In the genomic region with DNA sequence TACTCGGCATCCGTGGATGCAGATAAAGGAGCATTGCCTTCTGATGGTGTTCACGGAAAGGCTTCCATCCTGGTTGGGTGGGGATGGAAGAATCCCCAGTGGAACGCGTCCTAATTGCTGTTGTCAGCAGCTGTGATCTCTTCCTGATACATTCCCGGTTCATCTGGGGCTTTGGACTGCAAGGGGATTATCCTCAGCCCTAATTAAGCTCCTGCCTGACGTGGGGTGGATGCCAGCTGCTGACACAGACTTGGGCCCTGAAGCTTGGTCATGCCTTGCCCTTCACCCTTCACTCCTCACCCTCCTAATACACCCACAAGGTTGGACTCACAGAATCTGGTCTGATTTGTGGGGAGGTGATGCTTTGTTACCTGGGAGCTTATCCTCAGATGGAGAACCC, we compare ENCODE assay signal across 24 mouse cellular contexts.
DNase-seq lines count a peak whose midpoint lies in the region; ATAC-seq and TF ChIP-seq lines count a peak whose summit lies in the region.
"Had no signal": no experiment of that assay in that cellular context is flagged by ENCODE, and none has a peak within 500 bp of the region (broad histone marks: within the 10 kb centered on the region; RNA-seq: fewer than 3 reads in every experiment).

No protein-coding gene starts in this region.

- DNase-seq in embryonic facial prominence, embryonic 14.5 days (ENCODE audit: low spot score), result peak; percentile 42
- no peak for DNase-seq in embryonic facial prominence, embryonic 10.5 days (ENCODE audit: low spot score)
- DNase-seq in kidney, adult 9 months, result peak; percentile 80
- DNase-seq in brain, embryonic 14.5 days (ENCODE audit: low read depth), result peak; percentile 38
- DNase-seq in retina, postnatal 1 day, result peak; percentile 88
- DNase-seq in thymus, postnatal 0 days (ENCODE audit: low spot score), result no peak
- DNase-seq: adrenal gland, postnatal 25 days; cerebellum, adult 9-11 months; gastrocnemius, postnatal 36 days; heart, adult 2 months; heart, postnatal 14 days; layer of hippocampus, adult 9-11 months; right cerebral cortex, postnatal 4 days; thymus, postnatal 36 days had no signal

- H3K4me1 ChIP-seq in embryonic facial prominence, embryonic 14.5 days (ENCODE audit: control insufficient read depth, insufficient read depth, low read length), result peaks cover 7% of the 10 kb centered on the region
- H3K4me1 ChIP-seq in embryonic facial prominence, embryonic 10.5 days, result no peaks in the 10 kb centered on the region
- H3K4me1 ChIP-seq in kidney, embryonic 15.5 days, result 0 out of 2 replicates have a peak, but pooled peaks cover 6% of the 10 kb centered on the region
- H3K4me1 ChIP-seq: forebrain, embryonic 12.5 days; heart, embryonic 13.5 days; hindbrain, embryonic 13.5 days had no signal

- no peaks in the 10 kb centered on the region for H3K9me3 ChIP-seq in embryonic facial prominence, embryonic 14.5 days (ENCODE audit: control insufficient read depth, low read length)
- H3K9me3 ChIP-seq in embryonic facial prominence, embryonic 10.5 days, result no peaks in the 10 kb centered on the region
- no peaks in the 10 kb centered on the region for H3K9me3 ChIP-seq in kidney, embryonic 15.5 days (replicated peaks)
- H3K9me3 ChIP-seq: forebrain, embryonic 12.5 days; heart, embryonic 13.5 days; hindbrain, embryonic 13.5 days; limb, embryonic 15.5 days; lung, embryonic 15.5 days had no signal

- peak; percentile 33; the same call in 1 of the 2 replicates for ATAC-seq in embryonic facial prominence, embryonic 14.5 days (ENCODE audit: low read depth)
- ATAC-seq in kidney, embryonic 15.5 days (replicated peaks; ENCODE audit: low FRiP score), result no peak
- ATAC-seq: inflammation-experienced regulatory T-cells, adult 6 months had no signal

- no peaks in the 10 kb centered on the region for H3K36me3 ChIP-seq in embryonic facial prominence, embryonic 14.5 days (ENCODE audit: control insufficient read depth, insufficient read depth, low read length)
- H3K36me3 ChIP-seq in embryonic facial prominence, embryonic 10.5 days (replicated peaks), result no peaks in the 10 kb centered on the region
- no peaks in the 10 kb centered on the region for H3K36me3 ChIP-seq in kidney, embryonic 15.5 days
- H3K36me3 ChIP-seq: forebrain, embryonic 12.5 days; heart, embryonic 13.5 days; hindbrain, embryonic 13.5 days; limb, embryonic 15.5 days; lung, embryonic 15.5 days had no signal

- no peak for TF ChIP-seq POLR2A in brain, embryonic 14.5 days (IDR thresholded peaks at IDR 0.05; ENCODE audit: borderline replicate concordance, extremely low read depth, insufficient read depth, insufficient read length, poor library complexity, severe bottlenecking)

- H3K27ac ChIP-seq in embryonic facial prominence, embryonic 14.5 days (replicated peaks; ENCODE audit: low read depth, low read length), result no peak overlapping the region
- H3K27ac ChIP-seq in embryonic facial prominence, embryonic 10.5 days (replicated peaks), result no peak overlapping the region
- H3K27ac ChIP-seq in kidney, embryonic 15.5 days, result no peak overlapping the region
- H3K27ac ChIP-seq: forebrain, embryonic 12.5 days; heart, adult 2 months; heart, embryonic 13.5 days; hindbrain, embryonic 13.5 days; limb, embryonic 15.5 days; liver, embryonic 14.5 days; lung, embryonic 15.5 days; macrophage had no signal

- H3K4me3 ChIP-seq in embryonic facial prominence, embryonic 14.5 days (ENCODE audit: low read depth, low read length), result no peak overlapping the region
- H3K4me3 ChIP-seq in embryonic facial prominence, embryonic 10.5 days, result no peak overlapping the region
- no peak overlapping the region for H3K4me3 ChIP-seq in kidney, embryonic 15.5 days (replicated peaks)
- H3K4me3 ChIP-seq: erythroblast, embryonic 14.5 days; forebrain, embryonic 12.5 days; heart, adult 2 months; heart, embryonic 13.5 days; hindbrain, embryonic 13.5 days; limb, embryonic 15.5 days; lung, embryonic 15.5 days had no signal

- no peak for TF ChIP-seq CTCF in brain, embryonic 14.5 days (IDR thresholded peaks at IDR 0.05; ENCODE audit: borderline replicate concordance, extremely low read depth, insufficient read depth, insufficient read length)

- no peak overlapping the region for H3K9ac ChIP-seq in embryonic facial prominence, embryonic 14.5 days (ENCODE audit: low read depth, low read length)
- no peak overlapping the region for H3K9ac ChIP-seq in kidney, embryonic 15.5 days
- H3K9ac ChIP-seq: forebrain, embryonic 12.5 days; heart, embryonic 13.5 days; hindbrain, embryonic 13.5 days; limb, embryonic 15.5 days; liver, embryonic 14.5 days; lung, embryonic 15.5 days had no signal

- 63% methylated on average over 7 of the region's 7 CpGs for WGBS in embryonic facial prominence, embryonic 14.5 days
- WGBS in embryonic facial prominence, embryonic 10.5 days, result 58% methylated on average over 7 of the region's 7 CpGs
- 80% methylated on average over 7 of the region's 7 CpGs for WGBS in kidney, embryonic 15.5 days

- H3K4me2 ChIP-seq in embryonic facial prominence, embryonic 14.5 days (ENCODE audit: low read depth, low read length), result no peak overlapping the region
- no peak overlapping the region for H3K4me2 ChIP-seq in kidney, embryonic 15.5 days
- H3K4me2 ChIP-seq: forebrain, embryonic 12.5 days; heart, embryonic 13.5 days; hindbrain, embryonic 13.5 days; limb, embryonic 15.5 days; lung, embryonic 15.5 days had no signal

- H3K27me3 ChIP-seq in embryonic facial prominence, embryonic 14.5 days (replicated peaks; ENCODE audit: control insufficient read depth, insufficient read depth, low read length), result no peaks in the 10 kb centered on the region
- H3K27me3 ChIP-seq in embryonic facial prominence, embryonic 10.5 days (replicated peaks; ENCODE audit: low read depth, poor library complexity, severe bottlenecking), result no peaks in the 10 kb centered on the region
- H3K27me3 ChIP-seq in kidney, embryonic 15.5 days, result no peaks in the 10 kb centered on the region
- H3K27me3 ChIP-seq: forebrain, embryonic 12.5 days; heart, embryonic 13.5 days; hindbrain, embryonic 13.5 days; lung, embryonic 15.5 days had no signal

Comparison
In these comparisons a context has a peak if more than half of its experiments do, and no peak if none do; other contexts are left out.
1. DNase-seq: peak in embryonic facial prominence, embryonic 14.5 days (single experiment), kidney, adult 9 months (single experiment), brain, embryonic 14.5 days (single experiment) and retina, postnatal 1 day (single experiment); none in embryonic facial prominence, embryonic 10.5 days (single experiment) and thymus, postnatal 0 days (single experiment).